Mouse (Mus musculus) adrenal gland, adult (tissue): ENCODE measurements around the gene Arfgap3.

Experiments used
- DNase-seq, 2 experiments: peaks; one replicate each; pipeline ENCODE4 v3.0.0; 2022 to 2023; ENCODE audit warnings: low spot score in 1 of 2; ENCODE audit not compliant: inconsistent age in 2 of 2

Gene Arfgap3

GRCm38 (mm10) chr15:83345898-83346529 lies 4.0 kb downstream of the Arfgap3 start:
- DNase-seq, result no peak

- DNase-seq, result peak; percentile 66 to 78
These were observed 5.1 kb downstream of the Arfgap3 start for GRCm38 (mm10) chr15:83344956-83345355.

- DNase-seq, result no peak
These were observed 5.9 kb downstream of the Arfgap3 start for GRCm38 (mm10) chr15:83344157-83344556.

DNA sequence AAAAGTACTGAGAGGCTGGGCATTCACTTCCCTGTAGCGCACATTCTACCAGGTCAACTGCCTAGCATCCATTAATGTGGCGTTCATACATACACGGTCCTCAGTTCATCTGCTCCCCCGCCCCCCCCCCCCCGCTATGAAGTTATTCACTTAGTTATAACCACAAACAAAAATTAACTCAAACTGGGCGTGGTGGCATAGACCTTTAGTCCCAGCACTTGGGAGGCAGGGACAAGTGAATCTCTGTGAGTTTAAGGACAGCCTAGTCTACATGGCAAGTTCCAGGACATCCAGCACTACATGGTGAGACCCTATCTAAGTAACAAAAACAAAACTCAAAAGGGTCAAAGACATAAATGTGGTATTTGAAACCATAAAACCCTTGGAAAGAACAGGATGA lies 11.1 kb downstream of the Arfgap3 start:
- no peak for DNase-seq

GRCm38 (mm10) chr15:83337903-83338870 lies 11.9 kb downstream of the Arfgap3 start:
- DNase-seq, result no peak

GRCm38 (mm10) chr15:83332373-83332772 lies 17.7 kb downstream of the Arfgap3 start:
- DNase-seq, result peak in 1 of 2 experiments; percentile 63

GRCm38 (mm10) chr15:83328952-83329351 lies 21.1 kb downstream of the Arfgap3 start:
- DNase-seq, result no peak

DNA sequence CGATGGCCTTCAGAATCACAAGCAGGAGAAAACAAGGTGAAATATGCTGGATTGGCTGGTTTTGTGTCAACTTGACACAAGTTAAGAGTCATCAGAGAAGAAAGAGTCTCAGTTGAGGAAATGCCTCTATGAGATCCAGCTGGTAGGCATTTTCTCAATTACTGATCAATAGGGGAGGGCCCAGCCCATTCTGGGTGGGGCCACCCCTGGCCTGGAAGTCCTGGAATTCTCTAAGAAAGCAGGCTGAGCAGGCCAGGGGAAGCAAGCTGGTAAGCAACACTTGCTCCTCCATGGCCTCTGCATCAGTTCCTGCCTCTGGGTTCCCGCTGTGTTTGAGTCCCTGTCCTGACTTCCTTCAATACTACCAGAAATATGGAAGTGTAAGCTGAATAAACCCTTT lies 27.0 kb downstream of the Arfgap3 start:
- no peak for DNase-seq

- DNase-seq, result peak in 1 of 2 experiments; percentile 35
These were observed 35.1 kb downstream of the Arfgap3 start for GRCm38 (mm10) chr15:83314914-83315313.

GRCm38 (mm10) chr15:83309878-83310277 lies 40.2 kb downstream of the Arfgap3 start:
- no peak for DNase-seq

GRCm38 (mm10) chr15:83308708-83309107 lies 41.3 kb downstream of the Arfgap3 start:
- peak in 1 of 2 experiments; percentile 24 for DNase-seq

- no peak for DNase-seq
These were observed 43.9 kb downstream of the Arfgap3 start for GRCm38 (mm10) chr15:83306181-83306580.

GRCm38 (mm10) chr15:83305192-83305921 lies 44.7 kb downstream of the Arfgap3 start:
- DNase-seq, result peak; percentile 95 to 97

DNA sequence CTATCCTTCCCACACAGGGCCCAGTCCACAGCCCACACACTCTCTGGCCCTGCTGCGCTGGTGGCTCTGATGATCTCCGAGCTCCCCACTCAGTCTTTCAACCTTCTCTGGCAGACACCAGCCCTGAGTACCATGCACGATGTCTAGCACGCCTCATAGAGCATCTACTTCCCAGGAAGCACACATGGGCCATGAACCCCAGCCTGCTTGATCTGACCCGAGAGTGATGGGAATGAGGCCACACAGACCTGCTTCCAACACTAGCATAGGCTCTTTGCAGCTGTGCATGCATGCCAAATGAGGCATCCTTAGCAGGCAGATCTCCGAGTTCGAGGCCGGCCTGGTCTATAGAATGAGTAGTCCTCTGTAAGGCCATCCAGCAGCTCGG lies 45.2 kb downstream of the Arfgap3 start:
- no peak for DNase-seq

DNA sequence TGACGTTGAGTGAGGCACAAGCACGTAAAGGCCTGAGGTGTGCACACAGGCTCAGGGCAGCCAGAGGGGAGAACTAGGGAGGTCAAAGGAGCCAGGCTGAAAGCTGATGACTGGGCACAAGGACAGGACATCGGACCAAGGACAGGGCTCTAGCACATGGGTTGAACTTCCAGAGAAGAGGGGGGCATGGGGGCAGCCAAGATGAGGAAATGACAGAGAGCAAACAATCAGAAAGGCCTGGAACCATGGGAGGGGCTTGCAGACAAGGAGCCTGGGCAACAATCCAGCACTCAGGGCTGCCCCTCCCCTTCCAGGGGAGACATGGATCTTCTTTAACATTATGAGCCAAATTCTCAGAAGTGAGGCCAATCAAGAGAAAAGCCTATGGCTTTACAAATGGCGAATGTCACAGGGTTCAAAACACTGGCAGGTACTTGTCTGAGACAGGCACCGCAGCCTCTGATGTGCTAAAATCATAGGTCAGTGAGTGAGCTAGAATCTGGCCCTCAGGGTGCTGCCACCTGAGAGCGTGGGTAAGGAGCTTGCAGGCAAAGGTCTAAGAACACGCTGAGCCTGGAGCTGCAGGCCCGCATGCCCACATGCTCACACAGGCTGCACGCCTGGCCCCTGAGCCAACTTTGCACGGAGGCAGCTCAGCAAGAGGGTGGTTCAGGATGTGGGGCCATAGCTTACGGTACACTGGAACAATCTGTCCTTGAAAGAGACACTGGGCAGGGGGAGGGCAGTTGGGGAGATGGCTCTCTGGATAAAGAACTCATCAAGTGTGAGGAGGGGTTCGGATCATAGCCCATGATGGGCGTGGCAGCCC lies 46.2 kb downstream of the Arfgap3 start:
- peak; percentile 86 to 94 for DNase-seq

DNA sequence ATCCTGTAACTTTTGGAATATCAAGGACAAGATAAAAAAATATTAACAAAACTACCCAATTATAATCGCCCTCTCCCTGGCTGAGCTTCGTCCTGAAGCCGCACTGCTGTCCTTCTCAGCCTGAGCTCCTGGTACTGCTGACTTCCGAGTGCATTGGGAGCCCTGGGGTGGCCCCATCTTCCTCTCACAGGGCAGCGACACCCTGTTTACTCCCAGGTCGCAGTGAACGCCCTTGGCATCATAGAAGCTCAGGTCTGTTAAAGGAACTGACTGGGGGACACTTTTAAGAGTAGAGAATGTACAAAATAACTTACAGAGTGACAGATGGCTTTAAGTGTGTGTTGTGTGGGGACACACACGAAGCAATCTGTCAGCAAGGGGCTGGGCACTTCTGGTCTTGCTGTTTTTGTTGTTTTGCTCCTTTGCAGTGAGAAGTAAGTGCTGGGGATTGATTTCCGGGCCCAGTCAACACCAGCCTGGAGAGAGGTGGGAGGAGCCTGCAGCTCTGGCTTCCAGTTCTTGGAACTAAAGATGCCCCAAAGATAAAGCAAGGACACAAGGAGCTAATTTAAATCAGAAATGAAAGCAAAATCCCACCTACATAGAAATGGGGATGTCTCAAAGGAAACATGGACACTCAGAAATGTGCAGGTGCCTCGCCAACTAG lies 50.0 kb downstream of the Arfgap3 start:
- peak in 1 of 2 experiments; percentile 65 for DNase-seq

DNA sequence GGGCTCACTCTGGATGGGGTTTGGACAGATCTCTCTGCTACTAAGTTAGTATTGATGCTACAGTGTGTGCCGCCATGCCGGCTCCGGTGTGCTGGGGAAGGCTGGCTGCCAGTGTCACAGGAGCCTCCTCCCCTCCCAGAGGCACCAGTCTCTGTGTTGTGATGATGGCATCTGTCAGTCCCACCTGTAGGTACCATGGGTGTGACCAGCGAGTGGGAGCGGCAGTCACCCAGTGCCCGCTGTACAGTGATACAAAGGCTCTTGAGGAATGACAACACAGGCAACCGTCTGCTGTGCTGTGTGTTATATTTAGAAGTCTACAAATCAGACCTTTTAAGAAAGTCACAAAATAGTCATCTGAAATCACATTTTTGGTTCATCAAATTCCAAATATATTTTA lies 50.6 kb downstream of the Arfgap3 start:
- DNase-seq, result no peak

GRCm38 (mm10) chr15:83298810-83299209 lies 51.2 kb downstream of the Arfgap3 start:
- DNase-seq, result no peak

DNA sequence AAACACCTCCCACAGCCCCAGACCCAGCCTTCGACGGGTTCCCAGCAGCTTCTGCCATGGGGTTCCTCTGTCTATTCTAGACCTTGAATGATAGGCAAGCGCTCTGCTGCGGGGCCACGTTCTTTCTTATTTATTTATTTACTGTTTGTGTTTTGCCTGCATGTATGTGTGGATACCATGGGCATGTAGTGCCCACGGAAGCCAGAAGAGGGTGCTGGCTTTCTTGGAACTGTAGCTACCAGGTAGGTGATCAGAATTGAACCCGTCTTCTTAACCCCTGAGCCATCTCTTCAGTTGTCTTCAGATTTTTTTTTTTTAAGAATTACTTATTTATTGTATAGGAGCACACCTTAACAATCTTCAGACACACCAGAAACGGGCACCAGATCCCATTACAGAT lies 51.7 kb downstream of the Arfgap3 start:
- peak in 1 of 2 experiments; percentile 61 for DNase-seq

GRCm38 (mm10) chr15:83296771-83297311 lies 53.2 kb downstream of the Arfgap3 start:
- peak in 1 of 2 experiments; percentile 45 for DNase-seq
